Mouse (Mus musculus) lung, embryonic 14.5 days (tissue): ENCODE measurements around the gene Gm34653. TPM values are rescaled to one million over a fixed set of nuclear protein-coding genes. Genes with fewer than 3 reads are reported as not detected.
"Not testable (repeated sequence)": the region's sequence is repeated elsewhere in the genome, so short reads cannot be mapped to it uniquely, and the experiment has no call there.

Experiments
- ATAC-seq: fragments of 200-750 bp; cut with Nextera tagmentation; 2 replicates; pipeline ENCODE4 v1.8.0; 2017; ENCODE audit warnings: mild to moderate bottlenecking, moderate TSS enrichment, moderate library complexity; ENCODE audit not compliant: insufficient read depth
- DNase-seq: peaks from one replicate; pipeline ENCODE4 v3.0.0-alpha.2; 2015
- H3K27ac ChIP-seq: fragments of 300-500 bp; sonication (generic); 2 replicates; pipeline ENCODE4 v1.5.1; 2014; ENCODE audit warnings: low read depth, mild to moderate bottlenecking, moderate library complexity
- H3K27me3 ChIP-seq: fragments of 300-500 bp; sonication (generic); 2 replicates; pipeline ENCODE4 v1.6.1; 2014; ENCODE audit warnings: low read length, control low read depth; ENCODE audit not compliant: insufficient read depth
- H3K36me3 ChIP-seq: fragments of 300-500 bp; sonication (generic); 2 replicates; pipeline ENCODE4 v1.6.1; 2014; ENCODE audit warnings: control low read depth; ENCODE audit not compliant: insufficient read depth
- H3K4me1 ChIP-seq: fragments of 300-500 bp; sonication (generic); 2 replicates; pipeline ENCODE4 v1.6.1; 2014; ENCODE audit warnings: antibody characterized with exemption, control low read depth; ENCODE audit not compliant: insufficient read depth
- H3K4me2 ChIP-seq: fragments of 300-500 bp; sonication (generic); 2 replicates; pipeline ENCODE4 v1.6.1; 2014; ENCODE audit warnings: mild to moderate bottlenecking
- H3K4me3 ChIP-seq: fragments of 300-500 bp; sonication (generic); 2 replicates; pipeline ENCODE4 v1.5.1; 2014; ENCODE audit warnings: low read depth, low read length
- H3K9ac ChIP-seq: fragments of 300-500 bp; sonication (generic); 2 replicates; pipeline ENCODE4 v1.6.1; 2014
- H3K9me3 ChIP-seq: fragments of 300-500 bp; sonication (generic); 2 replicates; pipeline ENCODE4 v1.6.1; 2016; ENCODE audit warnings: low read depth, low read length, control low read depth
- CTCF ChIP-seq: IDR thresholded peaks from 2 replicates; pipeline ENCODE4 v1.5.1; 2016; ENCODE audit warnings: antibody characterized with exemption, low read depth
- WGBS: fragments of 180-500 bp; shearing (Covaris S2); extraction: QIAGEN DNeasy Blood & Tissue Kit; methylation state at CpG from one replicate; pipeline ENCODE4 v1.1.7; 2014; 5-methylcytosine and 5-hydroxymethylcytosine counted together
- polyA plus RNA-seq: library from polyadenylated mRNA; unstranded; fragments of >200 nt; fragmentation: Nextera tagmentation; extraction: Ambion mirVana; gene quantifications from 2 replicates; pipeline ENCODE4 v1.2.1, GENCODE M21; 2014

The Gm34653 gene
- polyA plus RNA-seq, 1 experiment from 2014 or later, result not detected

DNA sequence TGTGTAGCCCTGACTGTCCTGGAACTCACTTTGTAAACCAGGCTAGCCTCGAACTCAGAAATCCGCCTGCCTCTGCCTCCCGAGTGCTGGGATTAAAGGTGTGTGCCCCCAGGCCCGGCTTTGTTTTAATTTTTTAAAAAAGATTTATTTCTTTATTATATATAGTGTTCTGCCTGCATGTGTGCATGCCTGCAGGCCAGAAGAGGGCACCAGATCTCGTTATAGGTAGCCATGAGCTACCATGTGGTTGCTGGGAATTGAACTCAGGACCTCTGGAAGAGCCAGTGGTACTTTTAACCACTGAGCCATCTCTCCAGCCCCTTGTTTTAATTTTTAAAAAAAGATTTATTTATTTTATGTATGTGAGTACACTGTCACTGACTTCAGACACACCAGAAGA, 7.3 kb downstream of the Gm34653 start:
- H3K27ac ChIP-seq, H3K9ac ChIP-seq, DNase-seq, ATAC-seq, H3K36me3 ChIP-seq, H3K4me1 ChIP-seq, H3K9me3 ChIP-seq, H3K4me3 ChIP-seq, H3K4me2 ChIP-seq, H3K27me3 ChIP-seq: not testable (repeated sequence)
- 78% methylated on average over 5 of the region's 5 CpGs for WGBS
- 0 out of 2 replicates have a peak, but pooled peaks have one; percentile 8 for TF ChIP-seq CTCF

DNA sequence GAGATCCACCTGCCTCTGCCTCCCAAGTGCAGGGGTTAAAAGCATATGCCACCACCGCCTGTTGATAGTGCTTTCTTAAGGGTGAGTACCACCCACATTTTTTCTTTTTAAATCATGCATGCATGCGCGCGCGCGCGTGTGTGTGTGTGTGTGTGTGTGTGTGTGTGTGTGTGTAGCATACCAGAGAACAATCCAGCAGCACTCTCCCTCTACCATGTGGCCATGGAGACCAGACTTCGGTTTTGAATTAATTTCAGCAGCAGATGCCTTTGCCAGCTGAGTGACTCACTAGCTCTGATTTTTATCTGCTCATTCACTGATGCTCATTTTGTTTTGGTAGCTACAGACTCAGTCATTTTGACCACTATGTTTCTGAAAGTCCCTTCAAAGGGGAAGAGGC, 8.9 kb downstream of the Gm34653 start:
- WGBS, result 85% methylated on average over 8 of the region's 8 CpGs

DNA sequence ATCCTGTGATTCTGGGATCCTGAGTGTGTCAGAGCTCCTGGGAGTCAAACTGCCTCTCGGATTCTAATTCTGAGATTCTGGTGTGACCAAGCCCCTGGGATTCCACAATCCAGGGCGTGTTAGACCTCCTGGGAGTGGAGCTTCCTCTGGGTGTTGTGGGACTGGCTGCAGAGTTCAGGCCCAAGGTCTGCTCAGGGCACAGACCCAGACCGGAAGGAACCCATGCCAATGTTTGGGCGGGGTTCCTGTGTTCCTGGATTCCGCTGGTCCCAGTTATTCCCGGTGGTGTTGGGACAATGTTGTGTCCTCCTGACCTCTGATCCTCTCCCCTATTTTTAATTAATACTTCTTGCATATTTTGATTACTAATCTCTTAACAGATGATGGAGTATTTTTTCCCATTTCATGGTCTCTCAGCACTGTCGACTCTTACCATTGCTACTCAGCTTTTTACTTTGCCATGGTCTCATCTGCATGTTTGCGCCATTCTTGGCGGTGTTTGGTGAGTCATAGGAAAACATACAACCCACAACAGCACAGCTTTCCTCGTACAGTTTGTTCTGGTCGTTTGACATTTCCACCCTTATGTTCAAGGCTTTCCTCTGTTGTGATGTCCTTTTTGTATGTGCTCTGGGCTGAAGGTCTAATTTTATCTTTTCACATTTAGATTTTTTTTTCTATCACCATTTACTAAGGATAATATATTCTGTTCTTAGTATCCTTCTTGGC, 10.6 kb downstream of the Gm34653 start:
- H3K4me2 ChIP-seq, result no peak overlapping the region
- no peak for TF ChIP-seq CTCF
- no peak for ATAC-seq
- H3K27me3 ChIP-seq, result no peaks in the 10 kb centered on the region
- no peaks in the 10 kb centered on the region for H3K9me3 ChIP-seq
- no peak overlapping the region for H3K9ac ChIP-seq
- no peak overlapping the region for H3K27ac ChIP-seq
- H3K4me1 ChIP-seq, result no peaks in the 10 kb centered on the region
- H3K36me3 ChIP-seq, result no peaks in the 10 kb centered on the region
- whole genome bisulfite sequencing, result 72% methylated on average over 11 of the region's 11 CpGs
- H3K4me3 ChIP-seq, result no peak overlapping the region
- DNase-seq, result no peak

More for the DNA sequence above, 8.9 kb downstream of the Gm34653 start:
- H3K36me3 ChIP-seq, result no peaks in the 10 kb centered on the region
- H3K27ac ChIP-seq, result no peak overlapping the region
- no peak overlapping the region for H3K4me2 ChIP-seq
- H3K4me3 ChIP-seq, result no peak overlapping the region
- no peaks in the 10 kb centered on the region for H3K9me3 ChIP-seq
- DNase-seq (no peak), ATAC-seq (no peak)
- no peaks in the 10 kb centered on the region for H3K27me3 ChIP-seq
- no peaks in the 10 kb centered on the region for H3K4me1 ChIP-seq
- H3K9ac ChIP-seq, result no peak overlapping the region
- no peak for TF ChIP-seq CTCF

DNA sequence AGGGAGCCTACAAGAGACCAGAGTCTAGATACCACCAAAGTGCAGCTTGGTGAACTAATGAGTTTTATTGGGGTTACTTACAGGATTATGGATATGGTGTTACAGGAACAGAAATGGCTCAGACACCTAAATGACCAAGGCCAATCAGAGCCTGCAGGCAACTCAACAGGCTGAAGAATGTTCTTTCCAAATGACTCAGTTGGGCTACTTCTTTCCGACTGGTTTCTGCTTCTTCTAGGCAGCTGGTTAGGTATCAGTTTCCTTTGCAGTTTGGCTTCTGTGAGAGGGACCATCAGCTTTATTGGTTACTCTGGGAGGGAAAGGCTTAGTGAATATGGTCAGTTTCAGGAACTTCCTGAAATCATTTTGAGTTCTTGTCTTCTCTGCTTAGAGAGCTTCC, 14.9 kb downstream of the Gm34653 start:
- 75% methylated on average over 1 of the region's 1 CpGs for WGBS
- Histone ChIP-seq H3K4me1 (no peaks in the 10 kb centered on the region), H3K9ac (no peak overlapping the region), H3K4me2 (no peak overlapping the region), H3K27me3 (no peaks in the 10 kb centered on the region), H3K4me3 (no peak overlapping the region), H3K9me3 (no peaks in the 10 kb centered on the region), H3K27ac (no peak overlapping the region), H3K36me3 (peaks cover 29% of the 10 kb centered on the region)
- TF ChIP-seq CTCF, result no peak
- ATAC-seq (no peak), DNase-seq (no peak)

DNA sequence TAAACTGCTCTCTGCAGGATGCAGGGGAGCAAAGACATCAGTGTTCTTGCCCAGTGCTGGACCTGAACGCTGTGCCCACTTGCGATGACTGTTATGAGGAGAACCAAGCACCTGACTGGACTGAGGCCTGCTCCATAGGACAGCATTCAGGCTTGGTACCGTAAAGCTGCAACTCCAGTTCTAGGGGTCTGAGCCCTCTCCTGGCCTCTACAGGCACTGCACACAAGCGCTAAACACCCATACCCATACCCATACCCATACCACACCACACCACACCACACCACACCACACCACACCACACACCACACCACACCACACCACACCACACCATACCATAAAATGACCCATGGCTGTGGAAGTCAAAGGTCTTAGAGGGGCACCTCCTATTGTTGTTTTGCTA, 22.5 kb downstream of the Gm34653 start:
- ATAC-seq, result no peak
- H3K9ac ChIP-seq, result no peak overlapping the region
- no peaks in the 10 kb centered on the region for H3K27me3 ChIP-seq

DNA sequence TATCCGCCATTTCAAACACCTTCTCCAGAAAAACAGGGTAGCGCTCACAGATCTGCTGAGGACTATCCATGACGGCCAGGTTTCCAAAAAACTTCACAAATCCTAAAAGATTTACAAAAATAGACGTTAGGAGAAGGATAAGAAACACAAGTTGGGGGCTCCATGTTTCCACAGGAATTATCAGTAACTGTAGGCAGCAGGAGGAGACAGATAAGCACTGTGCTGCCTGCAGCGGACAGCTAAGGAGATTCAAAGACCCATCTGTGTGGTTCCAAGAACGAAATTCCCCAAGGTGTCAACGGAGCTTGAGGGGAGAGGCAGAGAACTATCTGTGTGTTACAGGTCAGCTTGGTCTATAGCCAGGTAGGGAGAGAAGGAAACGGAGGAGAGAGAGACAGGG, 24.9 kb downstream of the Gm34653 start:
- TF ChIP-seq CTCF, result no peak
- Histone ChIP-seq H3K27ac (no peak overlapping the region), H3K9ac (no peak overlapping the region), H3K9me3 (no peaks in the 10 kb centered on the region), H3K36me3 (peaks cover 90% of the 10 kb centered on the region), H3K4me2 (no peak overlapping the region), H3K4me3 (no peak overlapping the region), H3K4me1 (no peaks in the 10 kb centered on the region), H3K27me3 (no peaks in the 10 kb centered on the region)
- no peak for DNase-seq
- 90% methylated on average over 8 of the region's 8 CpGs for WGBS
- no peak for ATAC-seq

More for the DNA sequence above, 22.5 kb downstream of the Gm34653 start:
- H3K4me2 ChIP-seq, result no peak overlapping the region
- no peak overlapping the region for H3K4me3 ChIP-seq
- peaks cover 92% of the 10 kb centered on the region for H3K36me3 ChIP-seq
- H3K9me3 ChIP-seq, result no peaks in the 10 kb centered on the region
- WGBS, result 88% methylated on average over 4 of the region's 4 CpGs
- DNase-seq, result no peak
- H3K27ac ChIP-seq, result no peak overlapping the region
- TF ChIP-seq CTCF, result peak; percentile 42
- no peaks in the 10 kb centered on the region for H3K4me1 ChIP-seq

DNA sequence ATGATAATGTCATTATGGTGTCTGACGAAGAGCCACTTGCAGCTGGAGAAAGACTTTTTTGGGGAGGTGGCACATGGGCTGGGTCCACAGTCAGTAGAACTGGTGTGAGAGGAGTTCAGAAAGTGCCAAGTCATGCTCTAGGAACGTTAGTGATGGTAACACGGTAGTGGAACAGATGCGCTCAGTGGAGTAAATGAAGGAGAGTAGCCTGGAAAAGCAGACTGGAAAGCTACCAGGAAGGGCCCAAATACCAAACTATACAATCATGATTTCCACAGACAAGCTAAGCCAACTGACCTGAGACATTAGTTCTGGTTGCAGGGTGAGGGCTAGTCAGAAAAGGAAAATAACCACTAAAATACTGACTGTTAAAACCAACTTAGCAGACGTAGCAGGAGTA, 36.9 kb downstream of the Gm34653 start:
- Histone ChIP-seq H3K4me3 (peak overlapping the region; percentile 95), H3K36me3 (peaks cover 13% of the 10 kb centered on the region), H3K4me1 (peaks cover 10% of the 10 kb centered on the region; the same call in 1 of the 2 replicates), H3K4me2 (peak overlapping the region; percentile 73), H3K27me3 (0 out of 2 replicates have a peak, but pooled peaks cover 5% of the 10 kb centered on the region), H3K9ac (peak overlapping the region; percentile 93), H3K27ac (peak overlapping the region; percentile 3; the same call in 1 of the 2 replicates), H3K9me3 (no peaks in the 10 kb centered on the region)
- no peak for TF ChIP-seq CTCF
- 31% methylated on average over 5 of the region's 5 CpGs for WGBS
- ATAC-seq (no peak), DNase-seq (peak; percentile 19)
